ENCODE assay signal across 20 mouse cellular contexts in the genomic region with DNA sequence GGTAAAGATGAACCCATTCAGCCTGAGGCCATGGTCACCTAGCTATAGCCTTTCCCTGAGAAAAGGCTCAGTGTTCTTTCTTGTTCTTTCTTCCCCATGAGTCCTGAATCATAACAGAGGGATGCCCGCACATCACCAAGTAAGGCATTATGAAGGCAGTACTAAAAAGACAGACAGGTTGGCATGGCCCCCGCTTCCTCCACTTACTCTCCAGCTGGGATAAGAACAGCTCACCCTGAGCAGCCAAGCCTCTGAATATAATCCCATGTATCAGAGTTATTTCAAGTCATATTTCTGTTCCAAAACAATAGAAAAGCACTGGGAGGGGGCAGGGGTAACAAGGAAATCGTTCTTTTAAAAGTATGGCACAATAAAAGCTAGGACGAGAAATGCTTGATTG.
A peak's percentile ranks its signal among the peaks of the same experiment; 100 is the strongest.
DNase-seq lines count a peak whose midpoint lies in the region; ATAC-seq and TF ChIP-seq lines count a peak whose summit lies in the region.
"Had no signal": no experiment of that assay in that cellular context is flagged by ENCODE, and none has a peak within 500 bp of the region (broad histone marks: within the 10 kb centered on the region; RNA-seq: fewer than 3 reads in every experiment).

No protein-coding gene starts in this region.

- H3K4me2 ChIP-seq in midbrain, embryonic 11.5 days: no peak overlapping the region
- H3K4me2 ChIP-seq: forebrain, embryonic 13.5 days; hindbrain, embryonic 12.5 days; midbrain, embryonic 12.5 days; neural tube, embryonic 12.5 days had no signal

- no peak overlapping the region for H3K9ac ChIP-seq in midbrain, embryonic 11.5 days (ENCODE audit: low read length)
- H3K9ac ChIP-seq: forebrain, embryonic 13.5 days; hindbrain, embryonic 12.5 days; liver, postnatal 0 days; midbrain, embryonic 12.5 days; neural tube, embryonic 12.5 days had no signal

- no peak overlapping the region for H3K4me3 ChIP-seq in heart, embryonic 10.5 days
- no peak overlapping the region for H3K4me3 ChIP-seq in testis, adult 2 months (ENCODE audit: control insufficient read depth, low read depth, low read length)
- no peak overlapping the region for H3K4me3 ChIP-seq in midbrain, embryonic 11.5 days (ENCODE audit: low read depth, low read length)
- H3K4me3 ChIP-seq: embryonic facial prominence, embryonic 10.5 days; forebrain, embryonic 13.5 days; hindbrain, embryonic 12.5 days; limb, embryonic 10.5 days; midbrain, embryonic 12.5 days; neural tube, embryonic 12.5 days had no signal

- peaks cover 22% of the 10 kb centered on the region for H3K4me1 ChIP-seq in heart, embryonic 10.5 days
- no peaks in the 10 kb centered on the region; the same call in 1 of the 2 replicates for H3K4me1 ChIP-seq in testis, adult 2 months (ENCODE audit: control insufficient read depth, insufficient read depth, low read length)
- no peaks in the 10 kb centered on the region for H3K4me1 ChIP-seq in midbrain, embryonic 11.5 days (ENCODE audit: control insufficient read depth, insufficient read depth, low read length)
- H3K4me1 ChIP-seq: neural tube, embryonic 12.5 days had no signal

- WGBS in heart, embryonic 10.5 days: 90% methylated on average over 4 of the region's 4 CpGs
- WGBS in midbrain, embryonic 11.5 days: 88% methylated on average over 4 of the region's 4 CpGs

- no peak for ATAC-seq in midbrain, embryonic 11.5 days (ENCODE audit: low FRiP score)
- ATAC-seq: forebrain, embryonic 13.5 days; liver, postnatal 0 days had no signal

- H3K9me3 ChIP-seq in heart, embryonic 10.5 days: no peaks in the 10 kb centered on the region
- H3K9me3 ChIP-seq in midbrain, embryonic 11.5 days (ENCODE audit: control insufficient read depth, low read length): no peaks in the 10 kb centered on the region
- H3K9me3 ChIP-seq: embryonic facial prominence, embryonic 10.5 days; forebrain, embryonic 13.5 days; hindbrain, embryonic 12.5 days; limb, embryonic 10.5 days; midbrain, embryonic 12.5 days; neural tube, embryonic 12.5 days had no signal

- no peak for DNase-seq in heart, embryonic 10.5 days (ENCODE audit: low spot score)
- no peak for DNase-seq in heart, adult 18-20 months
- peak; percentile 38 for DNase-seq in layer of hippocampus, adult 9-11 months
- no peak for DNase-seq in layer of hippocampus, postnatal 36 days
- no peak for DNase-seq in testis, postnatal 14 days (ENCODE audit: low spot score)
- no peak for DNase-seq in midbrain, embryonic 11.5 days (ENCODE audit: low spot score, missing footprints)
- no peak for DNase-seq in frontal cortex, postnatal 25 days (ENCODE audit: low spot score in 2 of 2)
- DNase-seq: B cell, adult 2 months; cerebellum, adult 8-10 months; kidney, adult 18-20 months; liver, postnatal 0 days; thymus, postnatal 14 days had no signal

- no peaks in the 10 kb centered on the region for H3K36me3 ChIP-seq in heart, embryonic 10.5 days
- H3K36me3 ChIP-seq in testis, adult 2 months (ENCODE audit: control insufficient read depth, insufficient read depth, low read length): no peaks in the 10 kb centered on the region
- no peaks in the 10 kb centered on the region for H3K36me3 ChIP-seq in midbrain, embryonic 11.5 days (ENCODE audit: control insufficient read depth, insufficient read depth, low read length)
- H3K36me3 ChIP-seq: embryonic facial prominence, embryonic 10.5 days; hindbrain, embryonic 12.5 days; limb, embryonic 10.5 days; midbrain, embryonic 12.5 days; neural tube, embryonic 12.5 days had no signal

- TF ChIP-seq CTCF in testis, adult 2 months (IDR thresholded peaks at IDR 0.05; ENCODE audit: control insufficient read depth, insufficient read depth, insufficient replicate concordance, low read depth, low read length): no peak

- H3K27me3 ChIP-seq in heart, embryonic 10.5 days (ENCODE audit: insufficient read depth, poor library complexity, severe bottlenecking): no peaks in the 10 kb centered on the region
- no peaks in the 10 kb centered on the region for H3K27me3 ChIP-seq in testis, adult 2 months (ENCODE audit: control insufficient read depth, insufficient read depth, low read length)
- no peaks in the 10 kb centered on the region for H3K27me3 ChIP-seq in midbrain, embryonic 11.5 days (ENCODE audit: control insufficient read depth, insufficient read depth, low read length)
- H3K27me3 ChIP-seq: forebrain, embryonic 13.5 days; hindbrain, embryonic 12.5 days; midbrain, embryonic 12.5 days; neural tube, embryonic 12.5 days had no signal

- TF ChIP-seq POLR2A in testis, adult 2 months (IDR thresholded peaks at IDR 0.05; ENCODE audit: control insufficient read depth, low read depth, low read length): no peak

- peak overlapping the region; percentile 8; the same call in 1 of the 2 replicates for H3K27ac ChIP-seq in heart, embryonic 10.5 days
- 0 out of 2 replicates have a peak overlapping the region, but pooled peaks have one; percentile 6 for H3K27ac ChIP-seq in testis, adult 2 months (ENCODE audit: control insufficient read depth, insufficient read depth, low read depth, low read length)
- H3K27ac ChIP-seq in midbrain, embryonic 11.5 days (ENCODE audit: low read depth, low read length): no peak overlapping the region
- H3K27ac ChIP-seq: embryonic facial prominence, embryonic 10.5 days; forebrain, embryonic 13.5 days; hindbrain, embryonic 12.5 days; kidney, postnatal 0 days; limb, embryonic 10.5 days; midbrain, embryonic 12.5 days; neural tube, embryonic 12.5 days had no signal
